Mouse (Mus musculus): ENCODE measurements at regions not wholly inside any gene's neighbourhood (a gene's known extent, or its start where the extent isn't known, plus 50 kb on each side); places are given as distances from the start of the nearest gene placed in this dataset.

DNA sequence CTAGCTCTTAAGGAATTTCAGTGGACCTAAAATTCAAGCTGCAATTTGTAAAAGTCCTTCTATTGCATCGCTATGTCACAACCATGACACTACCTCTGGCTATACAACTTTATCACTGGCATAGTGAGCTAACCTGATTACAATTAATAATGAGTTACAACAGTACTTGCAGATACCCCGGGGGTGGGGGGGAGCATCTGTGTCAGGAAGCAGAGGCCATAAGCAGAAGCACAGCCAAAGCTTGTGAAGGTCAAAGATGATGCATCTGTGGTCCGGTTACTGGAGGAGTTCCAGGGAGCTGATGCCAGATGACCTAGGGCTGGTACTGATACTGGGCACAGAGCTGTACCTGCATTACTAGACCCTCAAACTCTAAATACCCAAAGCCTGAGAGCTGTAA lies 1152.3 kb downstream of the Pcdh18 start:
- TF ChIP-seq CTCF (IDR thresholded peaks at IDR 0.05; ENCODE audit: control insufficient read depth, insufficient read depth, insufficient replicate concordance, low read depth, low read length) (no peak), POLR2A (IDR thresholded peaks at IDR 0.05; ENCODE audit: control insufficient read depth, low read depth, low read length) (no peak)

All from testis, adult 2 months (tissue).